Mouse (Mus musculus) WW6 (cell line): ENCODE measurements around the gene Tspan17.

Experiments used
- DNase-seq: peaks from one replicate; pipeline ENCODE4 v3.0.0-alpha.2; 2013; ENCODE audit warnings: low read depth, low spot score

Gene Tspan17

DNA sequence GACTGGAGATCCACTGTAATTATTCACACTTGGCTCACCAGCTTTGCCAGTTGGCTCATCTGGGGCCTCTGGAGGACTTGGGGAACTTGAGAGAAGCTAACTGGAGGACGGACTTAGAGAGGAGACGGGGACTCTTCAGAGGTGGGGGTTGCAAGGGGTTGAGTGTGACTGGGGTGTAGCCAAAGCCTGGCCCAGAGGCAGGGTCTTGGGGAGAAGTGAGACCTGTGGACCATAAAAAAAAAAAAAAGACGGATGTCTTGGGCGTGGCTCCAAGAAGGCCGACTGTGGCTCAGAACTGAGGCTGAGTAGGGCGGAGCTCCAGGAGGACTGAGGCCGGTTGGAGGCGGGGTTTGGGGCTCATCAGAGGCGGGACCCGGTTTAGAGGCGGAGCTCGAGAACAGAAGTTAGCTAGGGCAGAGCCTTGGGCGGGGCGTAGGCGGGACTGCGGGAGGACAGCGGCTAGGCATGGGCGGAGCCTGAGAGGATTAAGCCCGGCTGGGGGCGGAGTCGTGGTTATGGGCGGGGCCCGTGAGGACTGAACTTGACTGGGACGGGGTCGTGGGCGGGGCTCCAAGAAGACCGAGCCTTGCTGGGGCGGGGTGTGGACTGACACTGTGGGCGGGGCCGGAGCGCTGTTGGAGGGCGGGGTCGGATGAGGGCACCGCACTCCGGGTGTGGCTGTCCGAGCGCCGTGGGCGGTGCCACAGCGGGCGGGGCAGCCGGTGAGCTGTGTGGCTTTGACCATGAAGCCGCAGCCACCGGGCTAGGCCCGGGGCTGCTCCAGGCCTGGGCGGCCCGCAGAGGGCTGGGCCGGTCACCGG lies at the start of gene Tspan17:
Gene Tspan17 (plus strand): TSS at position 638 of the 821 bp plus-strand sequence.
- DNase-seq, result peak; percentile 98

DNA sequence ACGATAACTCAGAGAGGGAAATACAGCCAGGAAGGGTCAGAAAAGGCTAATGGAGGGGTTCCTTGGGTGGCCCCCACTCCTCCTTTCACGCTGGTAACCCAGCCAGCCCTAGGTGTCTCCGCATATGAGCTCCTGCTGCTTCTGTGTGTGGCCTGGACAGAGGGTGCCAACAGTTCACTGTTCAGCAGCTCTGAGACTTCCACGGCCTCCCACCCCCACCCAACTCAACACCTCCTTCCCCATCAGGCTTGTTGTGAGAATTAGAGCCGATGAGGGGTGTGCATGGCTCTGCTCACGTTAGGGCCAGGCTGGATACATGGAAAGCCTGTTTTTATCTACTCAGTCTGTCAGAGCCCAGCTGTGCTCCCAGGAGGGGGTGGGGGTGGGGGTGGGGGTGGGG lies 43.1 kb upstream of the Tspan17 start:
- no peak for DNase-seq

- no peak for DNase-seq
Observed at GRCm38 (mm10) chr13:54746896-54747295, 42.3 kb upstream of the Tspan17 start.

DNA sequence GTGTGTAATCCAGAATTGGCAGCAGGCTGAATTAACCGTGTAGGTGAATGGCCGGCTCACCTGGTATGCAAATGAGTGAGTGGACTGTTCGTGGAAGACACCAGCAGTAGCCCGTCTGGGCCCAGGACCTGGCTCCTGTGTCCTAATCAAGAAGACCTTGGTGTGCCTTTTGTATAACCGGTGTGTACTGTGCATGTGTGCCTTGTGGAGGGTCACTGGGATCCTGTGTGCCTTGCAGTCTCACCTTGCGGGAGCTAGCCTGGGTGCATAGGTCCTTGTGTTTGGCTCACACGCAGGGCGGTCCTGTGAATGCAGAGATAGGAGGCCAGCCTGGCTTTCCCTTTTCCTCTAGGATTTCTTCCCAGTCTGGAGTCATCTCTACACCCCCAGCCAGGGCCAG lies 41.0 kb upstream of the Tspan17 start:
- DNase-seq, result no peak

DNA sequence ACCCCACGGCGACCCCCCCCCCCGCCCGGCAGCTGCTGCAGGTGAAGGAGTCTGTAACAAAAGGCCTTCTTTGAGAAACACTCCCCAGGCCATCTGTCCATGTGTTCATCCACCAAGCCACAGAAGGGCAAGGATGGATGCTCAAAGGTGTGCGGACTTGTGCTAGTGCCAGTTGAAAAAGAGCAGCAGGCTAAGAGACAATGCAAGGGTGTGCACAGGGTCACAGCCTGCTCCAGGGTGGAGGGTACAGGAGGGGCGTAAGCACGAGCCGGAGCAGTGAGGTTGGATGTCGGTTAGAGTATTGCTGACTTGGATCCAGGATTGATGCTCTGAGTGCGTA lies 40.5 kb upstream of the Tspan17 start:
- DNase-seq, result no peak

DNA sequence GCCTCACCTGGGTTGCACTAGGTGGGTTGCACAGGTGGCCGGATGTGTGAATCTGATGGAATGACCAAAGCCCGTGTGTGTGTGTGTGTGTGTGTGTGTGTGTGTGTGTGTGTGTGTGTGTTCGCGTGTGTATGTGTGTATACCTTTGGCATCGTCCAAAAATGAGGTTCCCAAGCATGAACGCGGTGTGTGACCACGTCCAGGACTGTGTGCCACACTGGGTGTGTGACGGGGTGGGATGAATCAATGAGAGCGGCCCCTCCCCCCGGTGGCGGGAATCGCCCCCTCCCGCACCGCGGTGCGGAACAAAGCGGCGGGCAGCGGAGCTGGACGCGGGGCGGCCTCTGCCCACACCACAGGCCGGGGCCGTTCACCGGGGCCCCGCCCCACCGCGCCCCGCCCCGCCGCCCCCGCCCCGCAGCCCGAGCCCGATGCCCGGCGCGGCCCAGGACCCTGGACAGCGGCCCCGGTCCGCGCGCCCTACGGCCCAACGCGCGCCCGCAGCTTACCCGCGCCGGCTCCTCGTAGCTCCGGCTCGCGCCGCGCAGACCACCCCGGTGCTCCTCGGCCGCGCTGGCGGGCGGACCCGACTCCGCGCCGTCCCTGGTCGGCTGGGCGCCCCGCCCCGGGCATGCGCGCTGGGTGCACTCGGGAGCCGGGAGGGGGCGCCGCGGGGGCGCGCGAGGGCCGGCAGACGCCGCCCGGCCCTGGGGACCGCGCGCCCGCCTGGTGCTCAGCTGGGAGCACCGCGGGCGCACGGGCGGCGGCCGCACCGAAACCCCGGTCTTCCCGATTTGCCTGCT lies 39.9 kb upstream of the Tspan17 start:
- no peak for DNase-seq

DNA sequence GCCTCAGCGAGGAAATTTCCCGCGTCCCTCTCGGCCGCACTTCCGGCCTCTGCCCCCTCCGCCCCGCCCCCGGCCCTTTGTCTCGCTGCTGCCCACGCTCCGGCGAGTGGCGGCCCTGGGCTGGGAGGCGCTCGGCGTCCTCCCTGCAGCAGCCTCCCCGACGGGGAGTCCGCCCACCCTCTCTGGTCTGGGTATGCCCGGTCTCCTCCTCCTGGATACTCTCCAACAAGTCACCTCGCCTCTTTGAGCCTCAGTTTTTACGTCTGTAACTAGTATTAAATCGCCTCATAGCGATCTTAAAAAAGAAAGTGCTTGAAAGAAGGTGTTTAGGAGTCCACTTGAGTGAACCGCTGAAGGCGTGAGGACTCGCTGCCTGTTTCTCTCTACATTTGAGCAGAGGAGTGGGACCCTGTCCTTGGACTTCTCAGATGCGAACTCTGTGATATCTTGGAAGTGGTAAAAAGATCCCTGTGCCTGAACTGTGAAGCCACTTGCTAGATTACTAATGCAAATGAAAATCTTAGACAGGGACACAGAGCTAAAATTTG lies 39.2 kb upstream of the Tspan17 start, which contains the start of gene Gprin1:
Gene Gprin1 (minus strand): TSS at position 11 of the 548 bp plus-strand sequence.
- no peak for DNase-seq

DNA sequence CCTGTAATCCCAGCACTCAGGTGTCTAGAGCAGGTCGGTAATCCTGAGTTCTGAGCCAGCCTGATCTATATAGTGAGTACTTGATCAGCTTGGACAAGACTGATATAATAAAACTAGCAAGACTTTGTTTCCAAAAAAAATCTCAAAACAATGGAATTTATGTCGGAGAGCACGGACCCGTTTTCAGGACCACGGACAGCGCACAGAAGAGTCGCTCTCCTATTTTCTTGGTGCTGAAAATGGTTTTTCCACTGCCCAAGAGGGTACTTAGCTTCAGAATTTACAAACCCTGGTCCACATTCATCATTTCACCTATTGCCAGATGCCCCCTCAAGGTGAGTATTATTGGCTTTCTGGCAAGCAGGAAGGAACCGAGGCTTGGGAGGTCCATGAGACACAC lies 38.5 kb upstream of the Tspan17 start:
- DNase-seq, result no peak

GRCm38 (mm10) chr13:54752656-54753055 lies 36.5 kb upstream of the Tspan17 start:
- DNase-seq, result no peak

DNA sequence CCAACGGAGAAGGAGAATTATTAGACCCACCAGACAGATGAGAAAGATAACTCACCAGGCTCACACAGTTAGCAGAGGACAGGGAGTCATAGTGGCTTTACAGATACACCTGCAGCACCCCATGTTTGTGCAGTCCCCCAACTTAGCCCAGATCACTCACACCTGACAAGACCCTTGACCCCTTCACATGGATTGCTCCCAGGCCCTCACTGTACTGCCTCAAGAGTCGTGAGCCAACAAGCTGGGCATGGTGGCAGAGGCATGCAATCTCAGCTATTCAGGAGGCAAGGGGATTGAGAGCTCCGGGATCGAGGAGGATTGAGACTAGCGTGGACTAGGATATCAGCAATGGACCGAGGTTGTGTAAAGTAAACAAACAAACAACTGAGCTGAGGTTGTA lies 35.4 kb upstream of the Tspan17 start:
- DNase-seq, result no peak

DNA sequence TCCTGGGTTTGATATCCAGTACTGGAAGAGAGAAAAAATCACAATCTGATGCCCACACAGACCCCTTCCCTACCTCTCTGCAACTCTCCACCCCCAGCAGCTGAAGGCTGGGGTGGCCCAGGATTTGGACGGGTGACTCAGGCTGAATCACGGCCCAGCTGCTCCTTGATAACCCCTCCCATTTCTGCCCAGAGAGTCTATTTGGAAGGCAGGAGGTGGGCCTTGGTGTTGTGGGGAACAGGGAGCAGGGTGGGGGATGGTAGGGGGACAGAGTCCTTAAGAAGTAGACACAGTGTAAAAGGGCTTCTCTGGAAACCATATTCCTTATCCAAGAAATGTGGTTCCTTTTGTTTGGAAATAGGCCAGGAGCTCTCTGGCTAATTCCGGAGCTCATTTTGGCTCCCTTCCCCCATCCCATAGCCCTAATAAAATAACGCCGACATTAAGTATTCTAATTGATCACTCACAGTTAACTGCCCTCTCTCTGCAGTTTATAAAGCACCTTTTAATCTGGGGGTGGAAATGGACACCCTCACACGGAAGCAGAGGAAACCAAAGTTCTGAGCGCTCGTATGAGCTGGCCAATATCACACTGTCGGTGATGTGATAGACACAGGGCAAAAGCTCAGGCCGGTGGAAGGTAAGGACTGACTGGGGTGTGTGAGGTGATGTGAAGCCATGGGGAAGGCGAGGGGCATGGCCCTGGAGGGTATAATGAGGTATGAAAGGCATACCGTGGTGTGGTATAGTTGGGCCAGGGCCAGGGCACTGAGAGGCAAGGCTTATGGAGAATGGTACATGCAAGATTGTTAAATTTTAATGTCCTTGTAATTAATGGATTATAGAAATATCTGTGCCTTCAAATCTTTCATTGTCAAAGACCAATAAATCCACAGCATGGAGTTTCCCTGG lies 34.8 kb upstream of the Tspan17 start:
- DNase-seq, result no peak

GRCm38 (mm10) chr13:54755201-54755830 lies 33.9 kb upstream of the Tspan17 start:
- DNase-seq, result no peak

- no peak for DNase-seq
Observed at GRCm38 (mm10) chr13:54756156-54756712, 32.9 kb upstream of the Tspan17 start.

DNA sequence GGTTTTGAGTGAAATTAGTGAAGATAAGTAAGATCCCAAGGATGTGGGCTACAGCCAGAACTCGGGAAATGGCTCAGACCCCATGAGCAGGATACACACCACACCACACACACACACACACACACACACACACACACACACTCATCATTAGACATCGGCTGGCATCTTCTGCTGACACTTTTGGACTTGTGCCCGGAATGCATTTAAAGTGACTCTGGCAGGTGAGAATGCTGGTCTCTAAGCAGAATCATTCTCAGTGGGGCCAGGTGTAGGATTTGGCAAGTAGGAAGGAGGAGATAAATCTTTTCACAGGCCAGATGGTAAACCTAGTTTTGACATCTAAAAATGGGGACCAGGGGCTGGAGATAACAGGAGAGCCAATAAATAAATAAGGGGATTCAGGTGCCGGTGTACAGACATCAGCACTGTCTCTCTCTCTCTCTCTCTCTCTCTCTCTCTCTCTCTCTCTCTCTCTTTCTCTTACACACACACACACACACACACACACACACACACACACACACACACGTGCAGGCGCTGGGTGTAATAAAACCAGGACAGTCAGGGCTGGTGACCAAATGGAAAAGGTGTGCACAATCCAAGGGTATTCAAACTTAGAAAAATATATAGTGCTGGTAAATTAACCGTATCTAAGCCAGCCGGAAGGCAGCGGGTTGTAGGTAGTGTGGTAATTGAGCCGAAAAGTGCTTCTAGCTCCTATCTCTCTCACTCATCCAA lies 31.9 kb upstream of the Tspan17 start:
- DNase-seq, result no peak

- DNase-seq, result peak; percentile 94
Observed at GRCm38 (mm10) chr13:54758045-54758755, 31.0 kb upstream of the Tspan17 start.

- no peak for DNase-seq
Observed at GRCm38 (mm10) chr13:54758756-54759470, 30.3 kb upstream of the Tspan17 start.

DNA sequence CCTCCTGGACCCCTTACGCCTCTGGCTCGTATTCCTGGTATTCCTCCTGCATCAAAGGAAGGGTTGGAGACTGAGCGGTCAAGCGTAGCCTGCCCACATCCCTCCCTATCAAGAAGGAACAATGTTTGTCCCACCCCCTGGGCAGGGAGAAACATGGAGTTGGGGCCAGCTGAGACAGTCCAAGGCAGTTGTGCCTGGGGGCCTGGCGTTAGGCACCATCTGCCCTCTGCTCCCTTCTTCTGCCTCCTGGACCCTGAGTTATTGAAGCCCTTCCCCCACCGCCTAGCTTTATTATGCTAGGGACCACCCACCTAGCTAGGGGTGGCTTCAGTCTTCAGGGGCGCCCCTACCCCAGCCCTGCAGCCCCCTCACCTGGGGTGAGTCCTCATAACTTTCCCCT lies 29.7 kb upstream of the Tspan17 start:
- DNase-seq, result no peak

DNA sequence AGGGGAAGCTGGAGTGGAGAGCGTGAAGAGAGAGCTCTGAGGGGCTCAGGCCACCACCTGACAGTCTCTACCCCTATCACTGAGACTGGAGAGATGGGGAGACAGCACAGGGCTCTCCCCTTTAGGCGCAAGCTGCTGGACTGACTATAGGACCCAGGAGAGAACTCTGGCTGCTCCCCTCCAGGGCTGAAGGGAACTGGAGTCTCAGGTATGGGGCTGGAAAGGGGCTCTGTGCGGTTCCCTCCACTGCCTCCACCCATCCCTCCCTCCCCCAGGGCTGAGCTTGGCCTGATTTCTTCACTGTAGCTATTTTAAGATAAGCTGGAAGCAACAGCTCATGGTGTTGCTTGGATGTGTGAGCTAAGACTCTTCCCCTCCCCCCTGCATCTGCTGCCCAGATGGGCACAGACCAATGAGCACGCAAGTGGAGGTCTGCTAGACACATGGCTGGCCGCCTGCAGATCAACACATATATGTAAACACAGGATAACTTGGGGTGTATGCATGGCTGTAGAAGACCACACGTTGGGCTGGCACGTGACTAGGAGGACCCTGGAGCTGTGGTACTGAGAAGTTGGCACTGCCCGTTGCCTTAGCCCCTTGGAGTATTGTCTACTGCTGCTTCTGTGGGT lies 28.9 kb upstream of the Tspan17 start:
- no peak for DNase-seq
